Mouse (Mus musculus) forebrain, postnatal 0 days (tissue): ENCODE measurements at regions not wholly inside any gene's neighbourhood (a gene's known extent, or its start where the extent isn't known, plus 50 kb on each side); places are given as distances from the start of the nearest gene placed in this dataset.

ENCODE experiments used
- ATAC-seq: fragments of 200-750 bp; cut with Nextera tagmentation; 2 replicates; pipeline ENCODE4 v1.8.0; 2017; ENCODE audit warnings: mild to moderate bottlenecking, moderate library complexity
- DNase-seq: peaks from one replicate; pipeline ENCODE4 v3.0.0-alpha.2; 2015
- H3K27ac ChIP-seq: fragments of 300-500 bp; sonication (generic); 2 replicates; pipeline ENCODE4 v1.5.1; 2014; ENCODE audit warnings: low read depth, mild to moderate bottlenecking, antibody characterized with exemption, low read length, moderate library complexity, mixed read lengths
- H3K27me3 ChIP-seq: fragments of 300-500 bp; sonication (generic); 2 replicates; pipeline ENCODE4 v1.6.1; 2014; ENCODE audit warnings: mild to moderate bottlenecking, low read length, mixed read lengths; ENCODE audit not compliant: insufficient read depth
- H3K36me3 ChIP-seq: fragments of 300-500 bp; sonication (generic); 2 replicates; pipeline ENCODE4 v1.6.1; 2014; ENCODE audit warnings: mild to moderate bottlenecking, moderate library complexity; ENCODE audit not compliant: insufficient read depth
- H3K4me1 ChIP-seq: fragments of 300-500 bp; sonication (generic); 2 replicates; pipeline ENCODE4 v1.6.1; 2014; ENCODE audit warnings: antibody characterized with exemption; ENCODE audit not compliant: insufficient read depth
- H3K4me2 ChIP-seq: fragments of 300-500 bp; sonication (generic); 2 replicates; pipeline ENCODE4 v1.6.1; 2014; ENCODE audit warnings: low read depth, mild to moderate bottlenecking, moderate library complexity
- H3K4me3 ChIP-seq: fragments of 300-500 bp; sonication (generic); 2 replicates; pipeline ENCODE4 v1.5.1; 2014; ENCODE audit warnings: low read depth, low read length, mixed read lengths
- H3K9ac ChIP-seq: fragments of 300-500 bp; sonication (generic); 2 replicates; pipeline ENCODE4 v1.6.1; 2014; ENCODE audit warnings: mild to moderate bottlenecking
- H3K9me3 ChIP-seq: fragments of 300-500 bp; sonication (generic); 2 replicates; pipeline ENCODE4 v1.6.1; 2016; ENCODE audit warnings: low read length
- CTCF ChIP-seq: sonication (generic); IDR thresholded peaks from 2 replicates; pipeline ENCODE4 v1.5.1; 2016; ENCODE audit warnings: antibody characterized with exemption, control low read depth, low read depth
- WGBS: fragments of 180-500 bp; shearing (Covaris S2); extraction: QIAGEN DNeasy Blood & Tissue Kit; methylation state at CpG from one replicate; pipeline ENCODE4 v1.1.7; 2014; 5-methylcytosine and 5-hydroxymethylcytosine counted together

GRCm38 (mm10) chr14:72042112-72042880, 449.3 kb downstream of the Gm9195 start:
- Histone ChIP-seq H3K4me2 (no peak overlapping the region; the same call in 1 of the 2 replicates), H3K9ac (peak overlapping the region; percentile 31; the same call in 1 of the 2 replicates), H3K27ac (peak overlapping the region; percentile 62), H3K27me3 (no peaks in the 10 kb centered on the region), H3K9me3 (no peaks in the 10 kb centered on the region), H3K36me3 (no peaks in the 10 kb centered on the region), H3K4me1 (0 out of 2 replicates have a peak, but pooled peaks cover 9% of the 10 kb centered on the region), H3K4me3 (no peak overlapping the region)
- no peak for TF ChIP-seq CTCF
- 27% methylated on average over 3 of the region's 3 CpGs for WGBS
- DNase-seq = peak; percentile 65
- ATAC-seq = peak; percentile 77

- DNase-seq (no peak), ATAC-seq (no peak)
- Histone ChIP-seq H3K36me3 (no peaks in the 10 kb centered on the region), H3K4me2 (no peak overlapping the region), H3K4me1 (no peaks in the 10 kb centered on the region), H3K9ac (no peak overlapping the region), H3K27me3 (no peaks in the 10 kb centered on the region), H3K4me3 (no peak overlapping the region), H3K27ac (no peak overlapping the region), H3K9me3 (no peaks in the 10 kb centered on the region)
- TF ChIP-seq CTCF = no peak
- WGBS = 79% methylated on average over 3 of the region's 3 CpGs
These were observed 461.2 kb downstream of the Gm9195 start for GRCm38 (mm10) chr14:72030396-72030795.

GRCm38 (mm10) chr14:72027362-72028020, 464.1 kb downstream of the Gm9195 start:
- H3K4me1 ChIP-seq = no peaks in the 10 kb centered on the region
- no peaks in the 10 kb centered on the region for H3K36me3 ChIP-seq
- no peak overlapping the region for H3K9ac ChIP-seq
- DNase-seq (no peak), ATAC-seq (no peak)
- 73% methylated on average over 8 of the region's 8 CpGs for WGBS
- no peaks in the 10 kb centered on the region for H3K9me3 ChIP-seq
- no peaks in the 10 kb centered on the region for H3K27me3 ChIP-seq
- H3K4me3 ChIP-seq = no peak overlapping the region
- peak; percentile 25 for TF ChIP-seq CTCF
- no peak overlapping the region for H3K27ac ChIP-seq
- no peak overlapping the region for H3K4me2 ChIP-seq

- no peak overlapping the region for H3K27ac ChIP-seq
These were observed 487.3 kb downstream of the Gm9195 start for GRCm38 (mm10) chr14:72004371-72004770.

GRCm38 (mm10) chr14:72002205-72003138, 489.2 kb downstream of the Gm9195 start:
- Histone ChIP-seq H3K27me3 (no peaks in the 10 kb centered on the region), H3K4me3 (no peak overlapping the region), H3K4me2 (no peak overlapping the region), H3K4me1 (no peaks in the 10 kb centered on the region), H3K9ac (no peak overlapping the region), H3K9me3 (no peaks in the 10 kb centered on the region), H3K27ac (no peak overlapping the region), H3K36me3 (no peaks in the 10 kb centered on the region)
- no peak for DNase-seq
- ATAC-seq = no peak
- TF ChIP-seq CTCF = no peak
- WGBS = 50% methylated on average over 7 of the region's 7 CpGs

More at GRCm38 (mm10) chr14:72004371-72004770, 487.3 kb downstream of the Gm9195 start:
- DNase-seq = no peak
- no peak for TF ChIP-seq CTCF
- Histone ChIP-seq H3K27me3 (no peaks in the 10 kb centered on the region), H3K4me2 (no peak overlapping the region), H3K4me1 (no peaks in the 10 kb centered on the region), H3K4me3 (no peak overlapping the region), H3K9ac (no peak overlapping the region), H3K36me3 (no peaks in the 10 kb centered on the region), H3K9me3 (no peaks in the 10 kb centered on the region)
- no peak for ATAC-seq
- 76% methylated on average over 2 of the region's 2 CpGs for WGBS

- no peak for TF ChIP-seq CTCF
- Histone ChIP-seq H3K9ac (no peak overlapping the region), H3K4me2 (no peak overlapping the region), H3K4me1 (no peaks in the 10 kb centered on the region), H3K4me3 (no peak overlapping the region), H3K36me3 (no peaks in the 10 kb centered on the region), H3K9me3 (no peaks in the 10 kb centered on the region), H3K27ac (no peak overlapping the region), H3K27me3 (no peaks in the 10 kb centered on the region)
- ATAC-seq (no peak), DNase-seq (no peak)
- 86% methylated on average over 4 of the region's 4 CpGs for WGBS
These were observed 518.6 kb downstream of the Gm9195 start for GRCm38 (mm10) chr14:71973016-71973415.
